Mouse (Mus musculus) embryo, embryonic 11 days (tissue): ENCODE measurements around the gene Macrod2.
A peak's percentile ranks its signal among the peaks of the same experiment; 100 is the strongest.

Source experiments
- DNase-seq: peaks from one replicate; pipeline ENCODE4 v3.0.0-alpha.2; 2015

Gene Macrod2

GRCm38 (mm10) chr2:141722531-141722930, 1327.4 kb downstream of the Macrod2 start:
- no peak for DNase-seq

GRCm38 (mm10) chr2:141728998-141729397, 1333.9 kb downstream of the Macrod2 start:
- DNase-seq: peak; percentile 18

- no peak for DNase-seq
Observed at GRCm38 (mm10) chr2:141736685-141737456, 1341.8 kb downstream of the Macrod2 start.

- no peak for DNase-seq
Observed at GRCm38 (mm10) chr2:141738702-141739101, 1343.6 kb downstream of the Macrod2 start.

GRCm38 (mm10) chr2:141740318-141740717, 1345.2 kb downstream of the Macrod2 start:
- no peak for DNase-seq

GRCm38 (mm10) chr2:141800236-141800635, 1405.1 kb downstream of the Macrod2 start:
- DNase-seq: peak; percentile 50

- no peak for DNase-seq
Observed at GRCm38 (mm10) chr2:141800909-141801308, 1405.8 kb downstream of the Macrod2 start.

GRCm38 (mm10) chr2:141816266-141816665, 1421.2 kb downstream of the Macrod2 start:
- no peak for DNase-seq

GRCm38 (mm10) chr2:141817546-141818180, 1422.6 kb downstream of the Macrod2 start:
- DNase-seq: no peak

GRCm38 (mm10) chr2:141820795-141821194, 1425.7 kb downstream of the Macrod2 start:
- DNase-seq: no peak

- peak; percentile 22 for DNase-seq
Observed at GRCm38 (mm10) chr2:141825606-141826495, 1430.7 kb downstream of the Macrod2 start.

GRCm38 (mm10) chr2:141830496-141830895, 1435.4 kb downstream of the Macrod2 start:
- no peak for DNase-seq

- DNase-seq: no peak
Observed at GRCm38 (mm10) chr2:141831515-141831914, 1436.4 kb downstream of the Macrod2 start.

- DNase-seq: no peak
Observed at GRCm38 (mm10) chr2:141834156-141834782, 1439.2 kb downstream of the Macrod2 start.

GRCm38 (mm10) chr2:141844408-141845175, 1449.5 kb downstream of the Macrod2 start:
- DNase-seq: no peak

GRCm38 (mm10) chr2:141859220-141859619, 1464.1 kb downstream of the Macrod2 start:
- peak; percentile 71 for DNase-seq

- no peak for DNase-seq
Observed at GRCm38 (mm10) chr2:141861679-141862268, 1466.7 kb downstream of the Macrod2 start.

- no peak for DNase-seq
Observed at GRCm38 (mm10) chr2:141862531-141863265, 1467.6 kb downstream of the Macrod2 start.

- DNase-seq: no peak
Observed at GRCm38 (mm10) chr2:141863628-141864165, 1468.6 kb downstream of the Macrod2 start.

- no peak for DNase-seq
Observed at GRCm38 (mm10) chr2:141870930-141871329, 1475.8 kb downstream of the Macrod2 start.
